Mouse (Mus musculus): Measurements from ENCODE around the gene Pip4k2c.

DNA sequence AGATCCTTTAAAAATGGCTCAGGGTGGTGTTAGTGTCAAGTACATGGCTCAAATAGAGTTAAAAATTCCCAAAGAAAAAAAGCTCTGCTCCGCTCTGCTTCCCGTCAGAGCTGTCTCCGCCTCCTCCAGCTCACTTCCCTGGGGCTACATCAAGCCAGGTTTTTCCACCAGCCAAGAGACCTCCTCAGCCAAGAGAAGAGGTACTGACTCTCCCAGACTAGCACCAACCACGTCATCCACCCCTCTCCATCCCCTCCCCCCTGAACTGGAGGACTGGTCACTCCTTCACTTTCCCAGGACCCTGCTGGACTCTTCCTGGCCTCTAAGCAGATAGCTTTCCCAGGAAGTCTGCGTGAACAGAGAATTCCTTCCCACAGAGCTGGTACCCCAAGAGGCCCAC lies 15.0 kb downstream of the Pip4k2c start:
- TF ChIP-seq POLR2A (IDR thresholded peaks at IDR 0.05; ENCODE audit: insufficient read depth, low read length) (no peak), CTCF (IDR thresholded peaks at IDR 0.05; ENCODE audit: low read depth, low read length) (no peak)
